Mouse (Mus musculus) neural tube, embryonic 11.5 days (tissue): Measurements from ENCODE around the gene Fcgr2b. TPM values are rescaled to one million over a fixed set of nuclear protein-coding genes. Genes with fewer than 3 reads are reported as not detected.

ENCODE experiments used
- ATAC-seq: fragments of 200-750 bp; cut with Nextera tagmentation; 2 replicates; pipeline ENCODE4 v1.8.0; 2017; ENCODE audit warnings: moderate number of reproducible peaks, mild to moderate bottlenecking, moderate TSS enrichment, moderate library complexity; ENCODE audit not compliant: insufficient read depth, low FRiP score, low TSS enrichment
- DNase-seq: peaks from one replicate; pipeline ENCODE4 v3.0.0-alpha.2; 2015; ENCODE audit warnings: low spot score
- H3K27ac ChIP-seq: fragments of 300-500 bp; sonication (generic); 2 replicates; pipeline ENCODE4 v1.5.1; 2014; ENCODE audit warnings: low read depth, mild to moderate bottlenecking, low read length
- H3K27me3 ChIP-seq: fragments of 300-500 bp; sonication (generic); 2 replicates; pipeline ENCODE4 v1.6.1; 2014; ENCODE audit warnings: mild to moderate bottlenecking, low read length, mixed read lengths; ENCODE audit not compliant: control insufficient read depth, insufficient read depth
- H3K36me3 ChIP-seq: fragments of 300-500 bp; sonication (generic); 2 replicates; pipeline ENCODE4 v1.6.1; 2014; ENCODE audit warnings: mild to moderate bottlenecking, low read length, moderate library complexity, mixed read lengths; ENCODE audit not compliant: control insufficient read depth, insufficient read depth
- H3K4me1 ChIP-seq: fragments of 300-500 bp; sonication (generic); 2 replicates; pipeline ENCODE4 v1.6.1; 2014; ENCODE audit warnings: low read length, mixed read lengths; ENCODE audit not compliant: control insufficient read depth, insufficient read depth
- H3K4me2 ChIP-seq: fragments of 300-500 bp; sonication (generic); 2 replicates; pipeline ENCODE4 v1.6.1; 2014; ENCODE audit warnings: low read depth, mild to moderate bottlenecking, moderate library complexity
- H3K4me3 ChIP-seq: fragments of 300-500 bp; sonication (generic); 2 replicates; pipeline ENCODE4 v1.5.1; 2014; ENCODE audit warnings: low read depth, low read length
- H3K9ac ChIP-seq: fragments of 300-500 bp; sonication (generic); 2 replicates; pipeline ENCODE4 v1.6.1; 2014; ENCODE audit warnings: mild to moderate bottlenecking, low read length
- H3K9me3 ChIP-seq: fragments of 300-500 bp; sonication (generic); 2 replicates; pipeline ENCODE4 v1.6.1; 2016; ENCODE audit warnings: low read length; ENCODE audit not compliant: control insufficient read depth
- WGBS: fragments of 180-500 bp; shearing (Covaris S2); extraction: QIAGEN DNeasy Blood & Tissue Kit; methylation state at CpG from one replicate; pipeline ENCODE4 v1.1.7; 2014; 5-methylcytosine and 5-hydroxymethylcytosine counted together
- polyA plus RNA-seq: library from polyadenylated mRNA; unstranded; fragments of >200 nt; fragmentation: Nextera tagmentation; extraction: Ambion mirVana; gene quantifications from 2 replicates; pipeline ENCODE4 v1.2.1, GENCODE M21; 2014

Fcgr2b gene
- polyA plus RNA-seq, 1 experiment from 2014 or later = not detected

DNA sequence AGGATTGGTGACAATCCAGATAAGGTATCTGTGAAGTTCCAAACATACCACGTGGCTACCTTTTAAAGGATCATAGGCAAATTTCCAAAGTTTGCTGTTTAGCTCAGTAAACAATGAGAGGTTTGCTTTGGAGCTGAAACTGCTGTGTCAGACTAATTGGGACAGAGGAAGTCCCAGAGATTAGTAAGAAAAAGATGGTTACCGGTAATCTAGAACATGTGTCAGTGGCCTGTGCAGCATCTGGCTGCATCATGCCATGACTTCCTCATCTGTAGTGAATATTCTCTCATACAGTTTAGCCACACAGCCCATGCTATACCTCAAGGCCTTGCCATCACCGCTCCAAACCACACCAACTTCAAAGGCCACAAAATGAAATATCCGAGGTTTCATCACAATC, 3.4 kb downstream of the Fcgr2b start:
- Histone ChIP-seq H3K9me3 (no peaks in the 10 kb centered on the region), H3K4me2 (no peak overlapping the region), H3K9ac (no peak overlapping the region), H3K4me1 (no peaks in the 10 kb centered on the region), H3K36me3 (no peaks in the 10 kb centered on the region), H3K4me3 (no peak overlapping the region), H3K27me3 (no peaks in the 10 kb centered on the region), H3K27ac (no peak overlapping the region)
- DNase-seq (no peak), ATAC-seq (no peak)
- WGBS = 87% methylated on average over 4 of the region's 4 CpGs

DNA sequence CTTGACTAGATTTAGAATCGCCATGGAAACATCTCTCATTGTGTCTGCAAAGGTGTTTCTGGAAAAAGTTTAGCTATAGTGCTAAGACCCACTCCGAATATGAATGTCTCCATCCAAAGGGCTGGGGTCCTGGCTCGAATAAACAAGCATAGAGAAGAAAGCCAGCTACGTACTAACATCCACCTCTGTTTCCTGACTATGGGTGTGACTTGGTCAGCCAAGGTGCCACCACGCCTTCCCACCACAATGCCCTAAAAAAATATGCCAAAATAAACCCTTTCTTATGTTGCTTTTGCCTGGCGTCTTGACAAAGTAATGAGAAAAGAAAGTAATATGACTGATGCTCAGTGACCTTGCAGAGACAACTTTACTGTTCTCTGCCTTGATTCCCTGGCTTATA, 3.9 kb downstream of the Fcgr2b start:
- DNase-seq (no peak), ATAC-seq (no peak)
- H3K9ac ChIP-seq = no peak overlapping the region
- H3K27ac ChIP-seq = no peak overlapping the region
- H3K36me3 ChIP-seq = no peaks in the 10 kb centered on the region
- no peak overlapping the region for H3K4me3 ChIP-seq
- no peaks in the 10 kb centered on the region for H3K27me3 ChIP-seq
- no peaks in the 10 kb centered on the region for H3K4me1 ChIP-seq
- no peaks in the 10 kb centered on the region for H3K9me3 ChIP-seq
- no peak overlapping the region for H3K4me2 ChIP-seq
- 83% methylated on average over 6 of the region's 6 CpGs for WGBS

DNA sequence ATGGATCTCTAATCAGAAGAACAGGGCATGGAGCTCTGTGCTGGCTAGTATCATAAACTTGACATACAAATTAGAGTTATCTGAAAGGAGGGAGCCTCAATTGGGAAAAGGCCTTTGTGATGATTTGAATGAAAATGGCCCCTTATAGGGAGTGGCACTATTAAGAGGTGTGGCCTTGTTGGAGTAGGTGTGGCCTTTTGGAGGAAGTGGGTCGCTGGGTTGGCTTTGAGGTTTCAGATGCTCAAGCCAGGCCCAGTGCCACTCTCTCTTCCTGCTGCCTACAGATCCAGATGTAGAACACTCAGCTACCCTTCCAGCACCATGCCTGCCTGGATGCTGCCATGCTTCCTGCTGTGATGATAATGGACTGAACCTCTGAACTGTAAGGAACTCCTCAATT, 7.8 kb downstream of the Fcgr2b start:
- Histone ChIP-seq H3K9ac (no peak overlapping the region), H3K4me2 (no peak overlapping the region), H3K27me3 (no peaks in the 10 kb centered on the region), H3K4me3 (no peak overlapping the region), H3K36me3 (no peaks in the 10 kb centered on the region), H3K9me3 (no peaks in the 10 kb centered on the region), H3K27ac (no peak overlapping the region), H3K4me1 (no peaks in the 10 kb centered on the region)
- 59% methylated on average over 1 of the region's 1 CpGs for WGBS
- no peak for ATAC-seq
- no peak for DNase-seq

DNA sequence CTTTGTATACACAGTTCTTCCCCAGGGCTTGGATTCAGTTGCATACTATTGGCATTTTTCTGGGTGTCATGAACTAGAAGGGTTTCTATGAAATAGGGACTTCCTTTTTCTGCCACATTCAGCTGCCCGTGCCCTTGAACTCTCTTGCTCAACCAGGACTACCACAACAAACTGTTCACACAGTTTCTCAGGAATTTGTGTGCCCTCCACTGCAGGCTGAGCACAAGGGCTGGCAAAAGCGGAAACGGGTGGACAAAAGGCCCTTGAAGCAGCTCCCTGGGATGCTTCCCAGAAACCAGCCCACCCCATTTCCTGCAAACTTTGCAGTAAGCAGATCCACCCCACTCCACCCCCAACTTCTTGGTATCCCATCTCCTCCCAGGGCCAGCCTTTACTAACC, 8.8 kb downstream of the Fcgr2b start:
- Histone ChIP-seq H3K9ac (no peak overlapping the region), H3K4me3 (no peak overlapping the region), H3K9me3 (no peaks in the 10 kb centered on the region), H3K4me1 (no peaks in the 10 kb centered on the region), H3K27me3 (no peaks in the 10 kb centered on the region), H3K36me3 (no peaks in the 10 kb centered on the region), H3K27ac (no peak overlapping the region), H3K4me2 (no peak overlapping the region)
- DNase-seq = no peak
- 75% methylated on average over 3 of the region's 3 CpGs for WGBS
- no peak for ATAC-seq

DNA sequence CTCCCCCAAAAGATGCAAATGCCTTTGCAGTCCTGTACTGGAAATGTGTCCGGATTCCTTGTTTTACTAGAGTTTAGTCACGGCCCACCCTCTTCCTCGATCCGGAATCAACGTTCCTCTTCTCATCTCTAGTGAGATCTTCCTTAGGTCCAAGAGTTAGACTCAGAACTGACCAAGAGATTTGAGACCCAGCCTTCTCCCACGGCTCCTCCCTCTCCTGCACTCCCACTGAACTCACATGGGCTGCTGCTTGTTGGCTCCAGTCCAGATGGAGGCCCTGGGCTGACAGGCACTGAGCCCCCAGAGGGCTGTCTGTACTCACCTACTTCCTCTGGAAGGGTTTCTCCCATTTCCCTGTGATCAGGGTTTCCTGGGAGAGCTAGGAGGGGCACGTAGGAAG, 13.3 kb downstream of the Fcgr2b start:
- Histone ChIP-seq H3K36me3 (no peaks in the 10 kb centered on the region), H3K4me1 (no peaks in the 10 kb centered on the region), H3K4me2 (no peak overlapping the region), H3K27me3 (no peaks in the 10 kb centered on the region), H3K27ac (no peak overlapping the region), H3K4me3 (no peak overlapping the region), H3K9me3 (no peaks in the 10 kb centered on the region), H3K9ac (no peak overlapping the region)
- DNase-seq = no peak
- 73% methylated on average over 7 of the region's 7 CpGs for WGBS
- no peak for ATAC-seq

DNA sequence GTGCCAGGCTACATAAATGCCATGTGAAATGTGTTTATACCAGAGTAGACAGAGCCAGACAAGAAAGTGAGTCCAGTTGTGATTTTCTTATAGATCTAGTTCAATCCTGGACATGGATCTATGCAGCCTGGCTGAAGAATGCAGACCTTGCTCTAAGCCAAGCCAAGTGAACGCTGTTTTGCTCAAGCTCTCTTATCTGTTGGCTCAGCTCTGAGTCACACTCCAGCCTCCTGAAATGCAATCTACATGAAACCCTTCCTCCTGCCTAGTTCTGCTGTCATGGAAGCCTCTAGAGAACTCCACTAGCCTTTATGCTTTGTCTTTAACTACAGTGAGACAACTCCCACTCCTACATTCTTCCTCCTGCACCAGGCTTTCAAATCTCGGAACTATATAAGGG, 14.0 kb downstream of the Fcgr2b start:
- no peak overlapping the region for H3K4me2 ChIP-seq
- no peak overlapping the region for H3K4me3 ChIP-seq
- no peak overlapping the region for H3K9ac ChIP-seq
- H3K9me3 ChIP-seq = no peaks in the 10 kb centered on the region
- WGBS = 89% methylated on average over 2 of the region's 2 CpGs
- no peaks in the 10 kb centered on the region for H3K4me1 ChIP-seq
- no peak for ATAC-seq
- no peaks in the 10 kb centered on the region for H3K27me3 ChIP-seq
- no peaks in the 10 kb centered on the region for H3K36me3 ChIP-seq
- no peak for DNase-seq
- no peak overlapping the region for H3K27ac ChIP-seq

DNA sequence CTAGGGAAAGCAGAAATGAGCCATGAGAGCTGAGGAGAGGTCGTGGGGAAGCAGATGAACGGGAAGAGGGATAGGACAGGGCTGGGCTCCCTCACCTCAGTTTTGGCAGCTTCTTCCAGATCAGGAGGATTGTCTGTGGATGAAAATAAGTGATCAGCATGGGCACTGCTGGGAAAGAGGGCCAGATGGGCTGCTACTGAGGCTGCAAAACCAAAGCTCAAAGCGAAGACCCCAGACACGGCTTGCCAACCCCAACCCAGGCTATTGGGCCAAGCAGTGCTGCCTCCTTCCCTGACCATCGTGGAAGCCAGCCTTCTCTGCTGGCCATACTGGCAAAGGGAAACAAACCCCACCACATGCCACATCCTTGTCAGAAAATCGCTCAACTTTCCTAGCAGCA, 15.2 kb downstream of the Fcgr2b start:
- DNase-seq = no peak
- no peaks in the 10 kb centered on the region for H3K27me3 ChIP-seq
- no peak overlapping the region for H3K4me3 ChIP-seq
- H3K36me3 ChIP-seq = no peaks in the 10 kb centered on the region
- no peak overlapping the region for H3K27ac ChIP-seq
- H3K4me2 ChIP-seq = no peak overlapping the region
- H3K9me3 ChIP-seq = no peaks in the 10 kb centered on the region
- no peak overlapping the region for H3K9ac ChIP-seq
- WGBS = 79% methylated on average over 6 of the region's 6 CpGs
- ATAC-seq = no peak
- no peaks in the 10 kb centered on the region for H3K4me1 ChIP-seq

DNA sequence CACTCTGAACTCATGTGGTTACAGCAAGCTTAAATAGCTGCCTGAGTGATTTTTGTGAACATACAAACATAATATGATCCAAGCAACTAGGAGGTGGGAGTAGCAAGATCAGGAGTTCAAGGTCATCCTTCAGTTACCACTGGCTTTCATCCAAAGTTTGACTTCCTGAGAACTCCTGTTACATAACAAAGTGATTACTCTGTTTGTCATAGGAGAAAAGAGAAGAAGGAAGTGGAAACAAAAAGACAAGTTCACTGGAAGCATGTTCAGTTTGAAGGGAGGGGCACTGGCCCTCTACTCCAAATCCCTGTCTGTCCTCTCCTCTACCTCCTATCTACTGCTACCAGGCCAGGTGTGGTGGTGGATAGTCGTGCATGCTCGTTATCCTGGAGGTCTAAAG, 16.6 kb downstream of the Fcgr2b start:
- 81% methylated on average over 2 of the region's 2 CpGs for WGBS
- ATAC-seq = no peak
- no peak overlapping the region for H3K4me3 ChIP-seq
- no peaks in the 10 kb centered on the region for H3K9me3 ChIP-seq
- H3K27me3 ChIP-seq = no peaks in the 10 kb centered on the region
- no peaks in the 10 kb centered on the region for H3K36me3 ChIP-seq
- no peak overlapping the region for H3K9ac ChIP-seq
- no peak overlapping the region for H3K4me2 ChIP-seq
- no peak for DNase-seq
- H3K4me1 ChIP-seq = no peaks in the 10 kb centered on the region
- H3K27ac ChIP-seq = no peak overlapping the region

DNA sequence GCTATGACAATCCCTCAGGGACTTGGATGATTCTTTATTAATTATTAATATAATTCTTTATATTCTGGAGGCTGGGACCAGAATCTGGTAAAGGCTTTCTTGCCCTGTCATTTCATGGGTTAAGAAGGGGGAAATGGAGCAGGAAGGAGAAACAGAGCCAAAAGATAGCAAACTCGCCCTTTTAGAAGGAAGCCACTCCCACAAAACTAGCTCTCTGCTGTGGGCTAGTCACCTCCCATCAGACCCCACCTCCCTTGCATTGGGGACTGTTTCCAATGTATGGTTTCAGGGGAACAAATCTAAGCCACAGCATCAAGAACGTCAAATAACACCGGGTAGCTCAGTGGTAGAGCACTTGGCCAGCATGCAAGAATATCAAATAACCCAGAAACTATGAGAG, 18.1 kb downstream of the Fcgr2b start:
- no peaks in the 10 kb centered on the region for H3K4me1 ChIP-seq
- no peak overlapping the region for H3K27ac ChIP-seq
- no peak overlapping the region for H3K4me2 ChIP-seq
- H3K4me3 ChIP-seq = no peak overlapping the region
- H3K9ac ChIP-seq = no peak overlapping the region
- ATAC-seq = no peak
- no peaks in the 10 kb centered on the region for H3K36me3 ChIP-seq
- H3K9me3 ChIP-seq = no peaks in the 10 kb centered on the region
- no peak for DNase-seq
- 57% methylated on average over 3 of the region's 3 CpGs for WGBS
- H3K27me3 ChIP-seq = no peaks in the 10 kb centered on the region
